Mouse (Mus musculus) heart, embryonic 14.5 days (tissue): ENCODE data around the gene Piezo1. TPM values are rescaled to one million over a fixed set of nuclear protein-coding genes. Genes with fewer than 3 reads are reported as not detected.

Experiments used
- ATAC-seq: fragments of 200-750 bp; cut with Nextera tagmentation; 2 replicates; pipeline ENCODE4 v1.8.0; 2017; ENCODE audit warnings: low read depth, moderate TSS enrichment; ENCODE audit not compliant: insufficient number of reproducible peaks, insufficient read depth, low FRiP score
- H3K27ac ChIP-seq, 2 experiments: fragments of 200-500 bp in 1 of 2; fragments of 300-500 bp in 1 of 2; sonication (generic) in 1 of 2; replicated peaks in 1 of 2; 2 replicates each; pipeline ENCODE4 v1.5.1; 2012 to 2014; ENCODE audit warnings: low read depth in 2 of 2, low read length in 2 of 2, control low read depth in 1 of 2, mild to moderate bottlenecking in 1 of 2, mixed read lengths in 1 of 2; ENCODE audit not compliant: control insufficient read depth in 1 of 2, insufficient read depth in 1 of 2
- H3K27me3 ChIP-seq: fragments of 300-500 bp; sonication (generic); 2 replicates; pipeline ENCODE4 v1.6.1; 2014; ENCODE audit warnings: mild to moderate bottlenecking, low read length, control low read depth; ENCODE audit not compliant: control insufficient read depth, insufficient read depth
- H3K36me3 ChIP-seq: fragments of 300-500 bp; sonication (generic); 2 replicates; pipeline ENCODE4 v1.6.1; 2014; ENCODE audit warnings: mild to moderate bottlenecking, control low read depth, low read length, mixed read lengths; ENCODE audit not compliant: control insufficient read depth, insufficient read depth
- H3K4me1 ChIP-seq, 2 experiments: fragments of 200-500 bp in 1 of 2; fragments of 300-500 bp in 1 of 2; sonication (generic) in 1 of 2; 2 replicates each; pipeline ENCODE4 v1.6.1; 2012 to 2014; ENCODE audit warnings: low read length in 2 of 2, control low read depth in 1 of 2, mixed read lengths in 1 of 2; ENCODE audit not compliant: control insufficient read depth in 2 of 2, insufficient read depth in 2 of 2
- H3K4me2 ChIP-seq: fragments of 300-500 bp; sonication (generic); 2 replicates; pipeline ENCODE4 v1.6.1; 2014; ENCODE audit warnings: mild to moderate bottlenecking, low read length
- H3K4me3 ChIP-seq, 2 experiments: fragments of 200-500 bp in 1 of 2; fragments of 300-500 bp in 1 of 2; sonication (generic) in 1 of 2; 2 replicates each; pipeline ENCODE4 v1.5.1; 2012 to 2014; ENCODE audit warnings: low read length in 2 of 2, mild to moderate bottlenecking in 2 of 2, control low read depth in 1 of 2, low read depth in 1 of 2, moderate library complexity in 1 of 2; ENCODE audit not compliant: control insufficient read depth in 1 of 2, insufficient read depth in 1 of 2
- H3K9ac ChIP-seq: fragments of 300-500 bp; sonication (generic); 2 replicates; pipeline ENCODE4 v1.6.1; 2014; ENCODE audit warnings: mild to moderate bottlenecking, low read length
- H3K9me3 ChIP-seq: fragments of 300-500 bp; sonication (generic); 2 replicates; pipeline ENCODE4 v1.6.1; 2016; ENCODE audit warnings: low read length, control low read depth; ENCODE audit not compliant: control insufficient read depth
- WGBS: fragments of 180-500 bp; shearing (Covaris S2); extraction: QIAGEN DNeasy Blood & Tissue Kit; methylation state at CpG from one replicate; pipeline ENCODE4 v1.1.7; 2014; 5-methylcytosine and 5-hydroxymethylcytosine counted together
- polyA plus RNA-seq: library from polyadenylated mRNA; unstranded; fragments of >200 nt; fragmentation: Nextera tagmentation; extraction: Ambion mirVana; gene quantifications from 2 replicates; pipeline ENCODE4 v1.2.1, GENCODE M21; 2014

Gene Piezo1
- polyA plus RNA-seq, 1 experiment from 2014 or later: 14.9 TPM

GRCm38 (mm10) chr8:122564363-122565352 is 13.5 kb upstream of the Piezo1 start:
- 79% methylated on average over 25 of the region's 25 CpGs for WGBS
- Histone ChIP-seq H3K9ac (no peak overlapping the region), H3K36me3 (peaks cover 4% of the 10 kb centered on the region), H3K9me3 (no peaks in the 10 kb centered on the region), H3K27me3 (no peaks in the 10 kb centered on the region), H3K27ac (no peak overlapping the region), H3K4me1 (peaks cover 14 to 22% of the 10 kb centered on the region in 2 experiments), H3K4me2 (no peak overlapping the region), H3K4me3 (no peak overlapping the region)
- no peak for ATAC-seq

GRCm38 (mm10) chr8:122561199-122561598 is 10.1 kb upstream of the Piezo1 start:
- Histone ChIP-seq H3K36me3 (no peaks in the 10 kb centered on the region), H3K4me3 (no peak overlapping the region), H3K9me3 (no peaks in the 10 kb centered on the region), H3K4me2 (no peak overlapping the region), H3K27me3 (no peaks in the 10 kb centered on the region), H3K4me1 (peaks cover 14 to 17% of the 10 kb centered on the region in 2 experiments), H3K9ac (no peak overlapping the region), H3K27ac (no peak overlapping the region; a peak in 1 of 4 replicates)
- no peak for ATAC-seq
- WGBS: 81% methylated on average over 5 of the region's 5 CpGs

- no peak overlapping the region for H3K4me2 ChIP-seq
- H3K27ac ChIP-seq: peak overlapping the region in 1 of 2 experiments; percentile 48; a peak in 2 of 4 replicates
- no peaks in the 10 kb centered on the region for H3K9me3 ChIP-seq
- no peak overlapping the region for H3K4me3 ChIP-seq
- WGBS: 13% methylated on average over 9 of the region's 12 CpGs
- ATAC-seq: 0 out of 2 replicates have a peak, but pooled peaks have one; percentile 18
- H3K9ac ChIP-seq: no peak overlapping the region
- no peaks in the 10 kb centered on the region for H3K36me3 ChIP-seq
- no peaks in the 10 kb centered on the region for H3K27me3 ChIP-seq
- H3K4me1 ChIP-seq: peaks cover 14 to 17% of the 10 kb centered on the region in 2 experiments
Measured at GRCm38 (mm10) chr8:122558671-122559349, 7.7 kb upstream of the Piezo1 start.

- no peaks in the 10 kb centered on the region for H3K27me3 ChIP-seq
- H3K9ac ChIP-seq: no peak overlapping the region
- peak overlapping the region in 1 of 2 experiments; percentile 61; a peak in 1 of 4 replicates for H3K27ac ChIP-seq
- no peak overlapping the region for H3K4me3 ChIP-seq
- H3K36me3 ChIP-seq: no peaks in the 10 kb centered on the region
- H3K9me3 ChIP-seq: no peaks in the 10 kb centered on the region
- H3K4me2 ChIP-seq: peak overlapping the region; percentile 19; the same call in 1 of the 2 replicates
- 0 out of 2 replicates have a peak, but pooled peaks have one; percentile 10 for ATAC-seq
- peaks cover 14 to 17% of the 10 kb centered on the region in 2 experiments for H3K4me1 ChIP-seq
- WGBS: 29% methylated on average over 10 of the region's 10 CpGs
Measured at GRCm38 (mm10) chr8:122557248-122558038, 6.3 kb upstream of the Piezo1 start.

- WGBS: 59% methylated on average over 12 of the region's 12 CpGs
- no peak for ATAC-seq
- no peaks in the 10 kb centered on the region for H3K36me3 ChIP-seq
- peak overlapping the region; percentile 19; the same call in 1 of the 2 replicates for H3K4me2 ChIP-seq
- H3K9ac ChIP-seq: no peak overlapping the region
- H3K9me3 ChIP-seq: no peaks in the 10 kb centered on the region
- no peaks in the 10 kb centered on the region for H3K27me3 ChIP-seq
- peaks cover 15 to 17% of the 10 kb centered on the region in 2 experiments for H3K4me1 ChIP-seq
- peak overlapping the region; percentile 53 to 61 for H3K27ac ChIP-seq
- no peak overlapping the region for H3K4me3 ChIP-seq
Measured at GRCm38 (mm10) chr8:122556030-122557009, 5.2 kb upstream of the Piezo1 start.

- WGBS: 59% methylated on average over 6 of the region's 6 CpGs
- no peak overlapping the region for H3K4me3 ChIP-seq
- H3K4me1 ChIP-seq: peaks cover 21 to 22% of the 10 kb centered on the region in 2 experiments
- H3K36me3 ChIP-seq: no peaks in the 10 kb centered on the region
- no peak overlapping the region for H3K9ac ChIP-seq
- H3K27ac ChIP-seq: no peak overlapping the region
- no peaks in the 10 kb centered on the region for H3K27me3 ChIP-seq
- H3K9me3 ChIP-seq: no peaks in the 10 kb centered on the region
- ATAC-seq: no peak
- no peak overlapping the region for H3K4me2 ChIP-seq
Measured at GRCm38 (mm10) chr8:122554786-122555185, 3.7 kb upstream of the Piezo1 start.
